Mouse (Mus musculus): Measurements from ENCODE around the gene Tmem204.

GRCm38 (mm10) chr17:25127079-25127478 is 43.7 kb upstream of the Tmem204 start:
- no peak for TF ChIP-seq CTCF (IDR thresholded peaks at IDR 0.05; ENCODE audit: borderline replicate concordance, extremely low read depth, insufficient read depth, insufficient read length)
- no peak for TF ChIP-seq POLR2A (IDR thresholded peaks at IDR 0.05; ENCODE audit: borderline replicate concordance, extremely low read depth, insufficient read depth, insufficient read length, poor library complexity, severe bottlenecking)
